Mouse (Mus musculus): Measurements from ENCODE around the gene Amz1.

The Amz1 gene

DNA sequence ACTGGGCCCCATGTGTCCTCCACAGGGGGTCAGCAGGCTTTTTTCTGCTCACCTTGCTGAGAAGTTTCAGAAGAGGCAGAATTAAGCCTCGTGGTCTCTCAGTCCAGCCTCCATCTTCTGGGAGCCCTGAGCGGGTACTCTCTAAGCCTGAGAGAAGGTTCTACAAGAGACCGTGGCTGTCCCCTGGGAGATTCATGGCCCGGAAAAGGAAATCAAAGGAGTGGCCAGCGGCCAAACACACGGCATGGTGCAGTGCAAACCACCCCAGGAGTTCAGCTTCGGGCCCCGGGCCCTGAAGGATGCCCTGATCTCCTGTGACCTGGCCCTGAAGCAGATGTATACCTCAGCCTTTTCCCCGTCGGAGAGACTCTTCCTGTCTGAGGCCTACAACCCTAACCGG is 17.1 kb downstream of the Amz1 start:
- no peak for TF ChIP-seq GATA4 (IDR thresholded peaks at IDR 0.05; ENCODE audit: insufficient replicate concordance, low read length)

DNA sequence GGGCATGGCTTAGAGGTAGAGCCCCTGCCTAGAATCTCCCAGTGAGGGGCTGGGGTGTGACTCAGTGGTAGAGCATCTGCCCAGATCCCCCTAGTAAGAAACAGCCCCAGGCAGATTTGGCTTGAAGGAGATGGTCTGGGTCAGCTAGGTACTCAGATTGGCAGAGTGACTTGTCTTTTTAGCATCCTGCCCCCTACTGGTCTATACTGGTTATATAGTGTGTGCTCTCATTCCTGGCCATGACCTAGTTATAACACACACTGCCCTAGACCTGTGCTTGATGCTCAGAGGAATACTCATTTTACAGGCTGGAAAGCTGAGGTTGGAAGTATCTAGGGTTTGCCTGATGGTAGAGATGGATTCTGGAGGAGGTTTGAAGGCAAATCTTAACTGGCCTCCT is 17.9 kb downstream of the Amz1 start:
- no peak for TF ChIP-seq GATA4 (IDR thresholded peaks at IDR 0.05; ENCODE audit: insufficient replicate concordance, low read length)

DNA sequence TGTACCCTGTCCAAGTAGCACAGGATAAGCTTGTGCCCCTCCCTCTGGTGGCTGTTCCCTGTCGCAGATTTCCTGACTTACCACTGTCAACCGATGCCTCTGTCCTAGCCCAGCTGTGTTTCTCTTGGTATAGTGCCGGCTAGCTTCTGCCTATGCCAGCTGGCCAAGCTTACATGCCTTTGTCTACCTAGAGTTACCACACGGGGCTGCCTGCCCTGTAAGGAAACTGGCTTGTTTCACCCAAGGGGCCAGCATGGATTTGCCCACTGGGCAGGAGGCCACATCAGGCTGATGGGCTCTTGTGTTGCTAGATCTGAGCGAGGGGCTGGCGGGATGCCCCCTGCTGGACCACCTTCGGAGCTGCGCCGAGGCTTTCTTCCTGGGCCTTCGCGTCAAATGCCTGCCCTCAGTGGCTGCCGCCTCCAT is 19.8 kb downstream of the Amz1 start:
- no peak for TF ChIP-seq GATA4 (IDR thresholded peaks at IDR 0.05; ENCODE audit: insufficient replicate concordance, low read length)

DNA sequence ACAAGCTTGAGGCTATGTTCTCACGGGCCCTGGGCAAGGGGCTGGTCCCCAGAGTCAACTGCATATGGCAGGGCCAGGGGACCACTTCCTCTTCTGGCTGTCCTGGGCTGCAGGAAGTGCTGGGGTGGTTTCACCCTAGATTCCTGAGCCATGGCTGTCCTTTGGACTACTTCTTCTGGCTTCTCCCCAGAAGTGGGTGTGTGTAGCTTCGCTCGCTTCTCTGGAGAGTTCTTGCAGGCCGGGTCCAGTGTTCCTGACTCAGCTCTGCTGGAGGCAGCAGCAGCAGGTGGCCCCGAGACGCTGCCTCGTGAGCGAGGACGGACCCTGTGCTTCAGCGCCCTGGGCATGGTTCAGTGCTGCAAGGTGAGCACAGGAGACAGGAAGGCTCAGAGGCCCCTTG is 24.5 kb downstream of the Amz1 start:
- TF ChIP-seq GATA4 (IDR thresholded peaks at IDR 0.05; ENCODE audit: insufficient replicate concordance, low read length), result no peak

DNA sequence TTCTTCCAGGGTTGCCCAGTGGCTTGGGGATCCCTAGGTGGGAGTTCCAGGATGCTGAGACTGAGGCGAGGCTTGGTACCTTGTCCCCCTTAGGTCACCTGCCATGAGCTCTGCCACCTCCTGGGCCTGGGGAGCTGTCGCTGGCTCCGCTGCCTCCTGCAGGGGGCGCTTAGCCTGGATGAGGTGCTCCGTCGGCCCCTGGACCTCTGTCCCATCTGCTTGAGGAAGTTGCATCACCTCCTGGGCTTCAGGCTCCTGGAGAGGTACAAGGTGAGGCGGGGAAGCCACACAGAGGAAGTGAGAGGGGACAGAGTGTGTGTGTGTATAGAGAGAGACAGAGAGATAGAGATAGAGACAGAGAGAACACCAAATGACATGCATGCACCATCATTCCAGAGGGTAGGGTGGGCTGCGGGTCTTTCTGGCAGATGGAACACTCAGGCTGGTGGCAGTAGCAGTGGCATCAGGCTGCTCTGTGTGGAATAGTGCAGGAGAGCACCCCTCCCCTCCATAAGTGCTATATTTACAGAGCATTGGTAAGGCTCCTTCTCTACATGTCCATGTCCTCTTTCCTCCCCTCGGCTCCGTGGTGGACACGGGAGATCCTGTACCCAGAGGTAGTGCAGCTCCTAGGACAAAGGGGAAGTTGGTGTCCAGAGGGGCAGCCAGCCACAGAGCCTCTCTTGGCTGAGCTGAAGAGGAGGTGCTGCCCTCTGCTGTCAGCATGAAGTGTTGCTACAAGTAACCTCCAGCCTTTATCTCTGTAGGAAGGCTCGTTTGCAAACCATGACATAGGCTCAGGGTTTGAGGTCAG is 25.3 kb downstream of the Amz1 start:
- TF ChIP-seq GATA4 (IDR thresholded peaks at IDR 0.05; ENCODE audit: insufficient replicate concordance, low read length), result no peak

DNA sequence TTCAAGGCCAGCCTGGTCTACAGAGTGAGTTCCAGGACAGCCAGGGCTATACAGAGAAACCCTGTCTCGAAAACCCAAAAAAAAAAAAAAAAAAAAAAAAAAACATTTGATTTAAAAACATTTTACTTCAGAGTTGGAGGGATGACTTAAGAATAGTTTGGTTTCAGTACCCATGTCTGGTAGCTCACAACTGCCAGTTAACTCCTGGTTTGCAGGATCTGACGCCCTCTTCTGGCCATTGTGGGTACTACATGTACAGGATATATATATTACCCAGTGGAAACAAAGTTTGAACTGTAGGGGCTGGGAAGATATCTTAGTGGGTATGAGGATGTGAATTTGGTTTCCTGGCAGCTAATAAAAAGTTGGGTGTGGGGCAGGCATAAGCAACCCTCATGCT is 27.0 kb downstream of the Amz1 start:
- no peak for TF ChIP-seq GATA4 (IDR thresholded peaks at IDR 0.05; ENCODE audit: insufficient replicate concordance, low read length)

DNA sequence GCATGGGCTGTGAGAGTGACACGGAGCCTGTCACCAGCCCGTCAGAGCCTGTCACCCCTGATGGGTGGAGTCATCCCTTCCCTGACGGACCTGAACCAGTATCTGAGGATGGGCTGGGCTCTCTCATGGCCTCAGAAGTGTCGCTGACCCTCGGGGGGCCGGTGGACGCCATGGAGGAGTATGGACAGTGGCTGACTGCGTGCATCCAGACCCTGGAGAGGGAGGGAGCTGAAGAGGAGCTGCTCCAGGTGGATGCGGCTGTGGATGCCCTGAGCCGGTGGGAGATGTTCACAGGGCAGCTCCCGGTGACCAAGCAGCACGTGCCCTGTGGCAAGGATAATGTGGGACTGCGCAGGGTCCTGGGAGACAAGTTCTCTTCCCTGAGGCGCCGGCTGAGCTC is 28.1 kb downstream of the Amz1 start:
- no peak for TF ChIP-seq GATA4 (IDR thresholded peaks at IDR 0.05; ENCODE audit: insufficient replicate concordance, low read length)

DNA sequence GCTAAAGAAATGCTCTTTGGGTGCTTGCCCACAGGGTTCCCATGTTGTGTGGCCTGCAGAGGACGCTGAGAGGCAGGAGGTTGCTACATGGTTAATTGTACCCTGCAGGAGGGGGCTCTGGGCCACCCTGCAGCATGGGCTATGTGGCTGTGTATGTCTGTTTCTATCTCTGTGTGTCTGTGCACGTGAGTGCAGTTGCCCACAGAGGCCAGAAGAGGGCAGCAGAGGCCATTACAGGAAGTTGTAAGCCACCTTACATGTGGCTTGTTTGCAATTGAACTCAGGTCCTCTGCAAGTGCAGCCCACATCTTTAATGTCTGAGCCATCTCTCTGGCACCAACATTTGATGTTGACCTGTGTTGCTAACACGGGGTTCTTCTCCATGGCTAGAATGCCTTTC is 28.7 kb downstream of the Amz1 start:
- no peak for TF ChIP-seq GATA4 (IDR thresholded peaks at IDR 0.05; ENCODE audit: insufficient replicate concordance, low read length)

DNA sequence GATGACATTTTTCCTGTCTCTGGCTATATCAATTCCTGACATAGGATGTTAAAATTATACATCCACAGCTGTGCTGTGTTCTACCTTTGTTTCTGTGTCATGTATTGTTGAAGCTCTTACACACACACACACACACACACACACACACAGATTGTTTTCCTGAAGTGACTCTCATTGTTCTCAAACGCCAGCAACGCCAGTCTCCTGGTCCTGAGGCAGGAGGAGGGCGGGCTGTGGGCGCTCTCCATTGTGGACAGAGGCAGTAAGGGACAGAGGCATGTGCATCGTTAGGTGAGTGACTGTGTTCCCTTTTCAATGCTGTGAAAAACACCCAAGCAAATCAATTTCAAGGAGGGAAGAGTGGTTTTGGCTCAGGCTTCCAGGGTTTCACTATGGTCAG is 29.3 kb downstream of the Amz1 start:
- no peak for TF ChIP-seq GATA4 (IDR thresholded peaks at IDR 0.05; ENCODE audit: insufficient replicate concordance, low read length)

DNA sequence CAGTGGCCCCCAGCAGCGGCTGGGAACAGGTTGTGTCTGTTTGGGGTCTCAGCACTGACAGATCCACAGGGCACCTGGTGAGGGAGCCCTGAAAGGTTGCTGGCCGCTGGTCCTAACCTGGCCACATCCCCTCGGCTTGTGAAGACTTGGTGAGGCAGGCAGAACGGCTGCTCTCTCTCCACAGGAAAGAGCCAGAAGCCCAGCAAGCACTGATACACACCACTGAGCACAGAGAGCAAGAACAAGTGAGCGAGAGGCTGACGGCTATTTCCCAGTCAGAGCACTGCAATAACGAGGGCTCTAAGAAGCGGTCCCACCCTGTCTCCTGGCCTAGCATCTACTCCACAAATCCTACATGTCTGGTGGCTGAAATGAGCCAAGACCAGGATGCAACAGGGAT is 34.9 kb downstream of the Amz1 start:
- TF ChIP-seq GATA4 (IDR thresholded peaks at IDR 0.05; ENCODE audit: insufficient replicate concordance, low read length), result no peak

DNA sequence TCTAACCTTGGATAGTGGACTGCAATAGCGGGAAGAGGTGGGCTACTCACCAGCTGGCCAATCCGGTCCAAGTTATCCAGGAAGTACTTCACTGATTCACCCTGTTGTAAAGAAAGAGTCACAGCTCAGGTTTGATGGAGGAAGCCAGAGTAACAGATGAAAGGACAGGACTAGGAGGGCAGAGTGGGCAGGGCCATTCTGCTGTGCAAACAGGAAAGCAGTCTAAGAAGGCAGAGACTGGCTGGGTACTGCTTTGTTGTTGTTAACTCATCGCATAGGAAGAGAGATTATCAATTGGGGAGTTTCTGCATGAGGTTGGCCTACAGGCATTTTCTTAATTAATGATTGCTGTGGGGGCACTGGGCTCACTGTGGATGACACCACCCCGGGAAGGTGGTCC is 38.6 kb downstream of the Amz1 start:
- no peak for TF ChIP-seq GATA4 (IDR thresholded peaks at IDR 0.05; ENCODE audit: insufficient replicate concordance, low read length)

DNA sequence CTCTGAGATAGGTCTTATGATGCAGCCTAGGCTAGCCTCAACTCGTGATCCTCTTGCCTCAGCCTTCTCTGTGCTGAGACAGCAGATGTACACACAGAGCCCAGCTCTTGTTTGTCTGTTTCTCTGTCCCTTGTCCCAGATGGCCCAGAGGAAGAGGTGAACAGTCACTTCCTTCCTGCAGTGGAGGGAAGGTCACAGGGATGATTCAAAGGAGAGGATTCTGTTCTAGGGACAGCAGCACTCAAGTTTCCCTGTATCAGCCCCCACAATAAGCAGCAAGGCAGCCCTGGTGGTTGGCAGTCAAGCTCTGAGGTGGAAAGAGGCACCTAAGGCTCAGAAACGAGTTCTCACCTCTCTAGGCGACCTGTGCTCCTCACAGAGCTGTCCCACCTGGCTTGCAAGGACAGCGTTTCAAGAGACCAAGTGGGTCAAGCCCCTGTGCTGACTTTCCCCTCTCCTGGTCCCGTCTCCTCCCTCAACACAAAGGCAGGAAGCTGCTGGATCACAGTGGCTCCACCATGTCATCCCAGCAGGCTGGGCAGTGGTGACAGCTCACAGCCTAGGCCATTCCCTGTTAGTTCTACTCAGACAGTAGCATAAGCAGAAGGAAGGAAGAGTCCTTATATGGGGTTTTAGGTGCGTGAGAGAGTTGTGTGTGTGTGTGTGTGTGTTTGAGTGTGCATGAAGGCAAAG is 41.1 kb downstream of the Amz1 start:
- TF ChIP-seq GATA4 (IDR thresholded peaks at IDR 0.05; ENCODE audit: insufficient replicate concordance, low read length), result peak; percentile 56; the same call in 1 of the 2 replicates

DNA sequence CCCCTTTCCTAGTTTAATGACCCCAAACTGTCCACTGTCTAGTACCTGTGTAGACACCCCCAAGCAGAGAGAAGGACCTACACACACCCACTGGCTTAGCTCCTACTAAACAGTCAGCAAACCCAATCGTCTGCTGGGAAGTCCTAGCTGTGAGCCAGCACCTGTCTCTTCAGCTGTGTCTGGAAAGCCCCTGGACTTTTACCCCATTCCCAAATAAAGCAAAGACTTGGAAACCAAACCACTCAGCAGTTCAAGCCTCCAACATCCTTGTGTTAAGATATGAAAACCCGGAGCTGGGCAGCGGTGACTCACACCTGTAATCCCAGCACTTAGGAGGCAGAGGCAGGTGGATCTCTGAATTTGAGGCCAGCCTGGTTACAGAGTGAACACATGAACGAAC is 42.6 kb downstream of the Amz1 start:
- TF ChIP-seq GATA4 (IDR thresholded peaks at IDR 0.05; ENCODE audit: insufficient replicate concordance, low read length), result no peak

DNA sequence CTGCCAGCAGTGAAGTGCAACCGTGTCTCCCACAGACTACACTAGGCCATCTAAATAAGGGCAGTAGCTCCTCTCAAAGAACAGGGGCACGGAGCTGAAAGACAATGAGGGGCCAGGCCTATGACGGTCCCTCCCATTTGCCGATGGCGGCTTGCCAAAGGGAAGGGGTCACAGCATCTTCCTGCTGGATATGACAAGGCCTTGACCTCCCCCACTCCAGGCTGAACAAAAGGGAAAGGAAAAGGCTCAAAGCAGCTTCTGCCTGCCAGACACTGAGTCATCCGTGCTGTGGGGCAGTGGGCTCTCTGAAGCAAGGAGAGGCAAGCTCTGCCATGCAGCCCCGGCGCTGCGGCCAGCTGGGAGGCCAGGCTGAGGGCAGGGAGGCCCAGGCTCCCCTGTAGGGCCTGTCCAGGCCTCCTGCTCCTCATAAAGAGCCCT is 43.8 kb downstream of the Amz1 start:
- TF ChIP-seq GATA4 (IDR thresholded peaks at IDR 0.05; ENCODE audit: insufficient replicate concordance, low read length), result peak; percentile 53; the same call in 1 of the 2 replicates

DNA sequence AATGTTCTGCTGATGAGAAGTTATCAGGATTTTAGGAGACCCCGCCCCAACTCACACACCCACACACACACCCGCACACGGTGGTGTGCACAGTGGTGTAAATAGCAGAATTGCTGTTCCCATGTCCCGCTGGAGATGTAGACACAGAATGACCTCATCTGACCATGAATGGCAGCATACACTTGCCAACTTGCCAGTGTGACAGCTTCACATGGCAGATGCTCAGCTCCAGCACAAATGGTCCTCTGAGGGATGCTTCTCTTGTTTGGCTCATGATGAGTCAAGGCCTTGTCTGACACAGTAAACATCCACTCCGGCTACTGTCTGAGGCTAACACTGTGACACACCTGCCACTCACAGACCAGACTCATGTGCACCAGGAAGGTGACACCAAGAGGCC is 44.4 kb downstream of the Amz1 start:
- no peak for TF ChIP-seq GATA4 (IDR thresholded peaks at IDR 0.05; ENCODE audit: insufficient replicate concordance, low read length)

DNA sequence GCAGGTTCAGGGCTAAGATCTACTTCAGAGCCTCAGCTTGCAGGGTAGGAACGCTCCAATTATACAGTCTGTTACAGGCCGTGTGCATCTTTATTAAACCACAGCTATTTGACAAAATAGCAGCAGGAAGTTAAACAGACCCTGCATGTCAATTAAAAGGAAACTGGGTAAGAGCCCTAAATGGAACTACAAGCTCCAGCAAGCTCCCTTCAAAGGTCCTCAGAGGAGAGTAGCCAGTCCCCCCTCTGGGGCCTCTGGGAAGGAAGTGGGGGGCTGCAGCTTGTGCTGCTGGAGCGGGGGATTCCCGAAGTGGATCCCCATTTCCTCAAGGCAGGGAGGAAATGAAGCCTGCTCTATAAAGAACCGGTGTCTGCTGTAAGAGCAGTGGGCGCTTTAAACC is 47.7 kb downstream of the Amz1 start:
- TF ChIP-seq GATA4 (IDR thresholded peaks at IDR 0.05; ENCODE audit: insufficient replicate concordance, low read length), result no peak

Measured in liver, adult (tissue).